Mouse (Mus musculus) large intestine, adult 2 months (tissue): ENCODE measurements around the gene Fut11. TPM values are rescaled to one million over a fixed set of nuclear protein-coding genes. Genes with fewer than 3 reads are reported as not detected.

ENCODE experiments used
- DNase-seq: peaks from one replicate; pipeline ENCODE4 v3.0.0-alpha.2; 2012; ENCODE audit warnings: low read depth, low spot score
- WGBS: fragments of 180-500 bp; shearing (Covaris S2); methylation state at CpG from one replicate; pipeline ENCODE4 v1.1.7; 2018; 5-methylcytosine and 5-hydroxymethylcytosine counted together
- polyA plus RNA-seq: library from polyadenylated mRNA; depleted of rRNA; stranded (reverse); fragments of >200 nt; gene quantifications from 2 replicates; pipeline ENCODE4 v1.2.3, GENCODE M21; 2012; rRNA removed

Fut11 gene
- polyA plus RNA-seq, 1 experiment: 4.2 TPM

DNA sequence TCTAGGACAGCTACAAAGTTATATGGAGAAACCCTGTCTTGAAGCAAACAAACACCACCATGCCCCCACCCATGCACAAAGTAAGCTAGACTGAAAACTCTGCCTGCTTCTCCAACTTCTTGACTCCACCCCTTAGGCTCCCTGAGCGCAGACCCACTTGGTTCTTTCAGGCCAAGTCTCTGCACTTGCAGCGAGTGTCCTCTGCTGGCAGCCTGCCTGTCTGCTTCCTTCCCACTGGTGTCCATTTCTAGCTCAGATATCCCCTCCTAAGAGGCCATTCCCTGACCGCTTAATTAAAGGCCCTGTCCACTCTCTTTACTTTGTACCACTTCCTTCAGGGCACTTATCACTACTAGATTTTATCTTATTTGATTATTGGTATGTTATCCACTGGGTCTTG lies 48.8 kb downstream of the Fut11 start:
- 73% methylated on average over 3 of the region's 3 CpGs for WGBS
- no peak for DNase-seq

- no peak for DNase-seq
- WGBS: 37% methylated on average over 3 of the region's 3 CpGs
Observed at GRCm38 (mm10) chr14:20746935-20747334, 52.2 kb downstream of the Fut11 start.

DNA sequence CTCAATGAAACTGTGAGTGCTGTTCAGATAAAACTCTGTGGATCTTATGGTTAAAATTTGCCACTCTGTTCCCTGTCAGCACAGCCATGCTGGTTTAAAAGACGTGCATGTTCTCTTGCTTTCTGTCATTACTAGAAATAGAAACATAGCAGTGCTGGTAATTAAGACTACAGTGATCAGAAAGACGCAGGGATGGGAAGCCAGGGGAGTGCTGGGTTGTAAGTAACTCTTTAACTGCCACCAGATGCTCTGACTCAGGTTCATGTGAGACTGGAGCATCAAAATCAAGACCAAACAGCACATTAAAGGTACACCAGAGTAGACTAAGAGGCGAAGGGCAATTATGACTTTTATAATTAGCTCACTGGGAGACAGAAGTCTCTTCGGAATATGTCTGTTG lies 53.6 kb downstream of the Fut11 start:
- 74% methylated on average over 4 of the region's 4 CpGs for WGBS
- no peak for DNase-seq

DNA sequence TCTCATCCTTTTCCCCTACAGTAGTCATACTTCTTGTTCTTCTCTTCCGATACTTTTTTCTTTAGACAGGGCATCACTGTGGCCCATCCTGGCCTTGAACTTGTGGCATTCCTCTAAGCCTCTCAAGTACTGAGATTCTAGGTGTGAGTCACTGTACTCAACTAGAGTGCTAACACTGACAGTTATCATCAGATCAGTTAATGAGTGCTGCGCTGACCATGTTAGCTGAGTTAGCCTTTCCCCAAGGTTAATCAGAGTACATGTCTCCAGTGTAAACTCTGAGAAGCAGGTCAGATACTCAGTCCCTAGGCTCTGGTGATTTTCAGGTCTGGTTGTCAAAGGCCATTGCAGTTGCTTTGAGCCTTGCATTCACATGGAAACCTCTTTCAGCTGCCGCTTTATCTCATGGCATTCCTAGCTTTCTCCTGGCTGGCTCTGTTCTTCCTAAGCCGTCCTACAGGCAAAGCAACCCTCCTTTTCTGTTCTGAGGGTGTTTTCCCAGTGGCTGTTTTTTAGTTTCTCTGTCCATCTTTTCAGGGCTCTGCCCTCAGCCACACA lies 54.8 kb downstream of the Fut11 start:
- WGBS: 89% methylated on average over 4 of the region's 4 CpGs
- DNase-seq: no peak

- no peak for DNase-seq
- WGBS: 28% methylated on average over 5 of the region's 5 CpGs
Observed at GRCm38 (mm10) chr14:20750503-20750902, 55.7 kb downstream of the Fut11 start.

Other genes with a start within 250 kb of the Fut11 start
- gene Cfap70, start 242.7 kb upstream of the Fut11 start, polyA plus RNA-seq: 0.06 TPM in 1 of 2 replicates, not detected in the other
- gene Anxa7, start 214.8 kb upstream of the Fut11 start, polyA plus RNA-seq: 49.6 and 52.9 TPM in 2 replicates
- gene Mss51, start 198.1 kb upstream of the Fut11 start, polyA plus RNA-seq: 0.63 and 0.64 TPM in 2 replicates
- gene Ppp3cb, start 148.4 kb upstream of the Fut11 start, polyA plus RNA-seq: 10.7 and 11.9 TPM in 2 replicates
- 2.4 and 3.1 TPM in 2 replicates for gene Usp54, start 53.9 kb upstream of the Fut11 start, polyA plus RNA-seq
- gene Myoz1, start 38.4 kb upstream of the Fut11 start, polyA plus RNA-seq: 0.30 TPM in 1 of 2 replicates, not detected in the other
- gene Synpo2l, start 26.6 kb upstream of the Fut11 start, polyA plus RNA-seq: 0.07 and 0.09 TPM in 2 replicates
- 117 and 195 TPM in 2 replicates for gene Sec24c, start 20.7 kb upstream of the Fut11 start, polyA plus RNA-seq
- gene Chchd1, start 8.0 kb downstream of the Fut11 start, polyA plus RNA-seq: 42.2 and 47.2 TPM in 2 replicates
- gene Zswim8, start 12.6 kb downstream of the Fut11 start, polyA plus RNA-seq: 75.4 and 111 TPM in 2 replicates
- gene Ndst2, start 39.6 kb downstream of the Fut11 start, polyA plus RNA-seq: 25.4 and 33.5 TPM in 2 replicates
- 11.4 and 14.7 TPM in 2 replicates for gene Camk2g, start 99.1 kb downstream of the Fut11 start, polyA plus RNA-seq
- 4.1 and 5.6 TPM in 2 replicates for gene Plau, start 141.7 kb downstream of the Fut11 start, polyA plus RNA-seq
- gene Vcl, start 234.4 kb downstream of the Fut11 start, polyA plus RNA-seq: 28.1 and 40.3 TPM in 2 replicates